Mouse (Mus musculus) layer of hippocampus, postnatal 14 days (tissue): Measurements from ENCODE around the gene Alcam. TPM values are rescaled to one million over a fixed set of nuclear protein-coding genes. Genes with fewer than 3 reads are reported as not detected.
A peak's percentile ranks its signal among the peaks of the same experiment; 100 is the strongest.

Experiments used
- DNase-seq, 2 experiments: peaks; one replicate each; pipeline ENCODE4 v3.0.0; 2021 to 2022; ENCODE audit warnings: low spot score in 2 of 2, mixed read lengths in 1 of 2
- total RNA-seq, 2 experiments: library from RNA; stranded (reverse); gene quantifications; 2 replicates each; pipeline ENCODE4 v1.2.3; 2021

The Alcam gene
- total RNA-seq, 2 experiments from 2014 or later = 107 to 109 TPM

GRCm38 (mm10) chr16:52443635-52444505 is 10.0 kb downstream of the Alcam start:
- DNase-seq = no peak

- DNase-seq = no peak
These were observed 10.8 kb downstream of the Alcam start for GRCm38 (mm10) chr16:52443055-52443454.

- DNase-seq = no peak
These were observed 14.3 kb downstream of the Alcam start for GRCm38 (mm10) chr16:52439600-52439999.

- no peak for DNase-seq
These were observed 14.9 kb downstream of the Alcam start for GRCm38 (mm10) chr16:52439007-52439406.

- DNase-seq = no peak
These were observed 15.5 kb downstream of the Alcam start for GRCm38 (mm10) chr16:52438216-52438904.

GRCm38 (mm10) chr16:52433189-52433588 is 20.7 kb downstream of the Alcam start:
- no peak for DNase-seq

- no peak for DNase-seq
These were observed 21.8 kb downstream of the Alcam start for GRCm38 (mm10) chr16:52432072-52432471.

- no peak for DNase-seq
These were observed 22.3 kb downstream of the Alcam start for GRCm38 (mm10) chr16:52431590-52431989.

- DNase-seq = no peak
These were observed 23.8 kb downstream of the Alcam start for GRCm38 (mm10) chr16:52430073-52430472.

GRCm38 (mm10) chr16:52429661-52430060 is 24.2 kb downstream of the Alcam start:
- DNase-seq = no peak

- peak; percentile 36 to 81 for DNase-seq
These were observed 25.4 kb downstream of the Alcam start for GRCm38 (mm10) chr16:52428505-52428904.

- no peak for DNase-seq
These were observed 35.2 kb downstream of the Alcam start for GRCm38 (mm10) chr16:52418568-52419158.

GRCm38 (mm10) chr16:52417982-52418381 is 35.9 kb downstream of the Alcam start:
- no peak for DNase-seq

GRCm38 (mm10) chr16:52417146-52417545 is 36.7 kb downstream of the Alcam start:
- DNase-seq = no peak

GRCm38 (mm10) chr16:52413714-52414113 is 40.2 kb downstream of the Alcam start:
- no peak for DNase-seq

- no peak for DNase-seq
These were observed 47.8 kb downstream of the Alcam start for GRCm38 (mm10) chr16:52406072-52406471.

GRCm38 (mm10) chr16:52405272-52405671 is 48.6 kb downstream of the Alcam start:
- no peak for DNase-seq

GRCm38 (mm10) chr16:52399112-52399511 is 54.8 kb downstream of the Alcam start:
- DNase-seq = no peak

- no peak for DNase-seq
These were observed 67.0 kb downstream of the Alcam start for GRCm38 (mm10) chr16:52386781-52387300.

- no peak for DNase-seq
These were observed 70.3 kb downstream of the Alcam start for GRCm38 (mm10) chr16:52383456-52384185.
